Mouse (Mus musculus): Measurements from ENCODE around the gene Gm9844. TPM values are rescaled to one million over a fixed set of nuclear protein-coding genes. Genes with fewer than 3 reads are reported as not detected.
A peak's percentile ranks its signal among the peaks of the same experiment; 100 is the strongest.
"Not testable (repeated sequence)": the region's sequence is repeated elsewhere in the genome, so short reads cannot be mapped to it uniquely, and the experiment has no call there.

The Gm9844 gene
- polyA plus RNA-seq, 1 experiment, result 5.9 TPM

DNA sequence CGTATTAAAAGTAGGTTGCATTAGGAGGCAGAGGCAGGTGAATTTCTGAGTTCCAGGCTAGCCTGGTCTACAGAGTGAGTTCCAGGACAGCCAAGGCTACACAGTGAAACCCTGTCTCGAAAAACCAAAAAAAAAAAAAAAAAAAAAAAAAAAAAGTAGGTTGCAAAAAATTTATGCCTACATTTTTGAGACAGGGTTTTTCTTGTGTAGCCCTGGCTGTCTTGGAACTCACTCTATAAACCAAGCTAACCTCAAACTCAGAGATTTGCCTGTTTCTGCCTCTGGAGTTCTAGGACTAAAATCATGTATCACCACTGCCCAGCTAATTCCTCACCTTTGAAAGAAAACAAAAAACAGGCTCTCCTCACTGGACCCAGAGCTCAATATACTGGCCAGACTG, 33.7 kb downstream of the Gm9844 start:
- WGBS, result 74% methylated on average over 2 of the region's 2 CpGs

GRCm38 (mm10) chr7:24896269-24896668, 34.3 kb downstream of the Gm9844 start:
- DNase-seq (ENCODE audit: low read depth, low spot score), result no peak
- 84% methylated on average over 8 of the region's 8 CpGs for WGBS

More for the DNA sequence above, 33.7 kb downstream of the Gm9844 start:
- DNase-seq (ENCODE audit: low read depth, low spot score), result not testable (repeated sequence)

- DNase-seq (ENCODE audit: low read depth, low spot score), result no peak
- WGBS, result 64% methylated on average over 12 of the region's 12 CpGs
Measured at GRCm38 (mm10) chr7:24897224-24897623, 35.2 kb downstream of the Gm9844 start, which contains the start of gene Cd79a. Gene Cd79a, plus strand, starts transcription at chr7:24897381.

DNA sequence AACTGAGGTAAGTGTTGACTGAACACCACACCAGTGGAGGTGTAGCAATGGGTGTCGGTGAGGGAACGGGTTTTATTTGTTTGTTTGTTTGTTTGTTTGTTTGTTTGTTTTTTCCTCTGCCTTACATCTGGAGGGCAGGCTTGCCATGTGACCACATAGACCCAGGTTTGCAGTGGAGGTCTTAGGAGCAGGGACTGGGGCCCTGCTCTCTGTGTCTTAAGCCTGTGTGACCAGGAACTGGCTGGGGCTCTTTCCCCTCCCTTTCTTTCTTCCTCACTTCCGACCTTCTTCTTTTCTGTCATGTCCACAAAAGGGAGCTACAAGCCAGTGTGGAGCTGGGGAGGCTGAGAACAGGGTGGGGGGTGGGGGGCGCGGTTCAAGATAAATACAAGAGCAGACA, 35.9 kb downstream of the Gm9844 start:
- WGBS, result 61% methylated on average over 5 of the region's 5 CpGs

GRCm38 (mm10) chr7:24901114-24901513, 39.1 kb downstream of the Gm9844 start:
- DNase-seq (ENCODE audit: low read depth, low spot score), result no peak
- WGBS, result 51% methylated on average over 6 of the region's 6 CpGs

More for the DNA sequence above, 35.9 kb downstream of the Gm9844 start:
- DNase-seq (ENCODE audit: low read depth, low spot score), result no peak

DNA sequence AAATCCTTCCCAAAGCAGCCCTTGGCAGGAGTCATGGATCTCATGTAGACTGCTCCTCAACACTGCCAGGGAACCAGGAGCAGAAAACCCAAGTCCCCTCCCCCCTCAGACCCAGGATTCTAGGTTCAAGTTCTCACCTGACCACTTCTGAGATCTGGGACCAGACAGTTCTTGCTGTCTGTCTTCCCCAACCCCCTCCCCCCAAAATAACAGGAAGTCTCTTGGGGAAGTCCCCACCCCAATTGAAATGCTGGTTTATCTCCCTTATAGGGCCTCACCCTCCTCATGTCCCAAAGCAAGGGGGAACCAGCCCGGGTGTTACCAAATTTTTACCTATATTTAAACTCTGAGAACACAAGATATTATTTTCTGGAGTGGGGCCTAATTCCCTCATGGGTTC, 39.8 kb downstream of the Gm9844 start:
- no peak for DNase-seq (ENCODE audit: low read depth, low spot score)
- WGBS, result 19% methylated on average over 1 of the region's 1 CpGs

DNA sequence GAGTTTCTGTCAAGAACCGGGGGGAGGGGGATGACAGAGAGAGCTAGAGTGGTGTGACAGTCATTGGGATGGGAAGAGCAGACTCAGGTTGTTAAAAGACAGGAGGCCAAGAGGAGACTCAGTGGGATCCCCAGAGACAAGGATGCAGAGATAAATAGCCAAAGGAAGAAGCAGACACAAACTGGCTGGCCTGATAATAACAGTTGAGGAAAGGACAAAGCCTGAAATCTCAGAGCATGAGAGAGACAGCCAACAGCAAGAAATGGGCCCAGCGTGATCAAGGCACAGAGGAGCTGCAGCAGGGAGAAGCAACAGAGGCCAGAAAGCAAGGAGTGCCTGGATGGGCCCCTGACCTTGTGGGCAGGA, 40.2 kb downstream of the Gm9844 start:
- DNase-seq (ENCODE audit: low read depth, low spot score), result no peak
- 46% methylated on average over 2 of the region's 2 CpGs for WGBS

DNA sequence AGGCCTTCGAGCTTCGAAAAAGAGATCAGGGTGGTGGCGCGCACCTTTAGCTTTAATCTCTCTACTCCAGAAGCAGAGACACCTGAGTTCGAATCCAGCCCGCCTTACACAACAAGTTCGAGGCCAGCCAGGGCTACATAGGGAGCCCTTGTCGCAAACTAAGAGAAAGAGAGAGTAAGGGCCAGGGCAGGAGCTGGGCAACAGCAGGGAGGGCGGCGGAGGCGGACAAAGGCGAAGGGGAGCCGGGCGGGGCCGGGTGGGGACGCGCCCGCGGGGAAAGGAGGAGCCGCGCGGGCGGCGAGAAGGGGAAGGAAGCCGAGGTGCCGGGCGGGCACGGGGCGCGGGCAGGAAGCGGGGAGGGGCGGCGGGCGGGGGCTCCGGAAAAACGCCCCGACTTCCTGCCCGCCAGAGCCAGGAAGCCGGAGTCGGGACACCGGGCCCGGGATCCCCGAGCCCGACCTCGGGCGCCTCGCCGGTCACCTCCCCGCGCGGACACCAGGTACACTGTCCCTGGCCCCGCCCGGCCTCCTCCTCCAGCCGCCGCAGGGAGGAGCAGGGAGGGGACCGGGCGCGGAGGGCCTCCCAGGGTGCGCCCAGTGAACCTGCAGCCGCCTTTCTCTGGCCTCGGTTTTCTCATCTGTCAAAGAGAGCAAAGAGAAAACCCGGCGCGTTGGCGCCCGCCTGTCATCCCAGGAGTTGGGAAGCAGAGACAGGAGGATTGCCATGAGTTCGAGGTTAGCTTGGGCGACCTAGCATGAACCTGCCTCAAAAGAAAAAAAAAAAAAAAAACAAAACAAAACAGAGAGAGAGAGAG, 40.8 kb downstream of the Gm9844 start, which contains the start of gene Arhgef1:
Arhgef1 (plus strand) TSS at position 283 of the 814 bp plus-strand sequence.
- 3% methylated on average over 67 of the region's 68 CpGs for WGBS
- DNase-seq (ENCODE audit: low read depth, low spot score), result peak; percentile 44

- DNase-seq (ENCODE audit: low read depth, low spot score), result peak; percentile 14
- 2% methylated on average over 10 of the region's 10 CpGs for WGBS
Measured at GRCm38 (mm10) chr7:24903444-24903825, 41.4 kb downstream of the Gm9844 start.

DNA sequence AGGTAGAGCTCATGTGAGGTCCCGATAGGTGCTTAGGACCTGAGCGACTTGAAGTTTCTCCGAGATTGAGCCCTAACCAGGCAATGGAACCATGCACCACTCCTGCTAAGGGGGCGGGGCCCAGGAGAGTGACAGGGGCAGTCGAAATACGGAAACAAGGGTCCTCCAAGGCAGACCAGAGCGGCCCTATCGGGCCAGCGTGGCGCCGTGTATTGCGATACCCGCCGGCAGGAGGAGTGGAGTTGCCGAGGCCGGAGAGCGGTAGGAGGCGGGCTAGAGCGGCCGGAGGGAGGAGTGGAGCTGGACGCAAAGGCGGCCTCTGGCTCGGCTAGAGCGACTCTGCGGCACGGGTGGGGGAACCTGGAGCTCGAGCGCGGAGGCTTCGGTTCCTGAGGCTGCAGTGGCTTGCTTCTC, 42.1 kb downstream of the Gm9844 start:
- DNase-seq (ENCODE audit: low read depth, low spot score), result peak; percentile 93
- WGBS, result under 1% methylated on average over 30 of the region's 30 CpGs

DNA sequence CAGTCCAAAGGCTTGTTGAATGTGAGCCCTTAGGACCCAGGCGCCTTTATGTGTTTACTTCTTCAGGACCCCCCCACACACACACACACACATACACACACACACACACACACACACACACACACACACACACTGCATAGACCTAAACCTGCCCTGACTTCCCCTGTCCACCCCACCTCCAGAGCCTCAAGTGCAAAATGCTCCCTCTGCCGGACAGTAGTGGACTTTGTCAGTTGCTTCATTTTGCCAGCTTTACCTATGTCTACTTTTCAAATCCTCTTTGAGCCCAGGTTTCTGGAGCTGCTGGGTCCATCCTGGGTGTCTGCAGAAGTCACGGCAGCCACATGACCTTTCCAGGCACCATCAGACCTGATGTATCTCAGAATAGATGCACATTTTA, 42.9 kb downstream of the Gm9844 start:
- DNase-seq (ENCODE audit: low read depth, low spot score), result peak; percentile 52
- WGBS, result 9% methylated on average over 3 of the region's 3 CpGs

- WGBS, result 14% methylated on average over 6 of the region's 6 CpGs
- no peak for DNase-seq (ENCODE audit: low read depth, low spot score)
Measured at GRCm38 (mm10) chr7:24906551-24906950, 44.5 kb downstream of the Gm9844 start.

DNA sequence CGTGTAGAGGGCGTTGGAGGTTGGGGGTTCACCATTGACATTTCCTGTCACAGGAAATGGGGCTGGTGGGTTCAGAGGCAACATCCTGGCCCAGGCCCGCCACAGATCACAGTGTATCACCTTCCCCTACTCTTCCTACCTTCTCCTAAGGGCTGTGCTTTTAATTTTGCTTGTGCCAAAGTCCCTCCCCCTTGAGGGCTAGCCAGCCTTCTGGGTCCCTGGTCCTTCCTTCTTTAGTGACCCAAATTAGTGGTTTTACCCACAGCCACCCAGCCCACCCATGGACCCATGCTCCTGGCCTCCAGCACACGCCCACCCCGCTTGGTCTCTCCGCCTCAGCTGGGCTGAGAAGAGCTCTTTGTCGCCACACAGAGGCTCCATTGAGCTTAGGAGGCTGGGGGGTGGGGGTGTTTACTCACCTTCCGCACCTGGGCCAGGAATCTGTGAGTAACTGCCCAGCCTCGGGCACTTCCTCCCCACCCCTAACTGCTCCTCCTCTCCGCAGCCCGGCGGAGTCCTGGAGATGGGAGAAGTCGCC, 45.3 kb downstream of the Gm9844 start:
- WGBS, result 29% methylated on average over 13 of the region's 13 CpGs
- DNase-seq (ENCODE audit: low read depth, low spot score), result no peak

Other genes starting within 250 kb of the Gm9844 start
- 0.14 and 0.25 TPM in 2 replicates for gene Lypd3, start 225.7 kb upstream of the Gm9844 start, polyA plus RNA-seq (2012; rRNA removed)
- not detected in 2 replicates for gene Tex101, start 185.5 kb upstream of the Gm9844 start, polyA plus RNA-seq (2012; rRNA removed)
- gene BC049730, start 153.0 kb upstream of the Gm9844 start, polyA plus RNA-seq (2012; rRNA removed), result not detected in 2 replicates
- not detected in 2 replicates for gene Gm4763, start 135.3 kb upstream of the Gm9844 start, polyA plus RNA-seq (2012; rRNA removed)
- 20.1 and 21.8 TPM in 2 replicates for gene Cd177, start 101.9 kb upstream of the Gm9844 start, polyA plus RNA-seq (2012; rRNA removed)
- gene Ceacam10, start 85.0 kb upstream of the Gm9844 start, polyA plus RNA-seq (2012; rRNA removed), result 23.2 and 28.2 TPM in 2 replicates
- not detected in 2 replicates for gene Lypd4, start 7.7 kb downstream of the Gm9844 start, polyA plus RNA-seq (2012; rRNA removed)
- not detected in 2 replicates for gene Dmrtc2, start 7.8 kb downstream of the Gm9844 start, polyA plus RNA-seq (2012; rRNA removed)
- 648 and 720 TPM in 2 replicates for gene Rps19, start 22.2 kb downstream of the Gm9844 start, polyA plus RNA-seq (2012; rRNA removed)
- gene Cd79a, start 35.2 kb downstream of the Gm9844 start, polyA plus RNA-seq (2012; rRNA removed), result 60.4 and 84.9 TPM in 2 replicates
- gene Arhgef1, start 40.7 kb downstream of the Gm9844 start, polyA plus RNA-seq (2012; rRNA removed), result 114 and 145 TPM in 2 replicates
- not detected in 2 replicates for gene Gm4881, start 82.3 kb downstream of the Gm9844 start, polyA plus RNA-seq (2012; rRNA removed)
- gene Rabac1, start 110.5 kb downstream of the Gm9844 start, polyA plus RNA-seq (2012; rRNA removed), result 189 and 214 TPM in 2 replicates
- gene Atp1a3, start 143.7 kb downstream of the Gm9844 start, polyA plus RNA-seq (2012; rRNA removed), result 1.8 and 3.3 TPM in 2 replicates
- 6.4 and 8.7 TPM in 2 replicates for gene Grik5, start 210.1 kb downstream of the Gm9844 start, polyA plus RNA-seq (2012; rRNA removed)
- 16.8 and 20.6 TPM in 2 replicates for gene Zfp574, start 210.4 kb downstream of the Gm9844 start, polyA plus RNA-seq (2012; rRNA removed)

All from large intestine, adult 2 months (tissue).